Mouse (Mus musculus): ENCODE data around the gene Eml5. TPM values are rescaled to one million over a fixed set of nuclear protein-coding genes. Genes with fewer than 3 reads are reported as not detected.
A peak's percentile ranks its signal among the peaks of the same experiment; 100 is the strongest.

The Eml5 gene
- 12.5 and 15.7 TPM in 2 replicates for polyA plus RNA-seq (2014; fragmentation: Nextera tagmentation; extraction: Ambion mirVana)

DNA sequence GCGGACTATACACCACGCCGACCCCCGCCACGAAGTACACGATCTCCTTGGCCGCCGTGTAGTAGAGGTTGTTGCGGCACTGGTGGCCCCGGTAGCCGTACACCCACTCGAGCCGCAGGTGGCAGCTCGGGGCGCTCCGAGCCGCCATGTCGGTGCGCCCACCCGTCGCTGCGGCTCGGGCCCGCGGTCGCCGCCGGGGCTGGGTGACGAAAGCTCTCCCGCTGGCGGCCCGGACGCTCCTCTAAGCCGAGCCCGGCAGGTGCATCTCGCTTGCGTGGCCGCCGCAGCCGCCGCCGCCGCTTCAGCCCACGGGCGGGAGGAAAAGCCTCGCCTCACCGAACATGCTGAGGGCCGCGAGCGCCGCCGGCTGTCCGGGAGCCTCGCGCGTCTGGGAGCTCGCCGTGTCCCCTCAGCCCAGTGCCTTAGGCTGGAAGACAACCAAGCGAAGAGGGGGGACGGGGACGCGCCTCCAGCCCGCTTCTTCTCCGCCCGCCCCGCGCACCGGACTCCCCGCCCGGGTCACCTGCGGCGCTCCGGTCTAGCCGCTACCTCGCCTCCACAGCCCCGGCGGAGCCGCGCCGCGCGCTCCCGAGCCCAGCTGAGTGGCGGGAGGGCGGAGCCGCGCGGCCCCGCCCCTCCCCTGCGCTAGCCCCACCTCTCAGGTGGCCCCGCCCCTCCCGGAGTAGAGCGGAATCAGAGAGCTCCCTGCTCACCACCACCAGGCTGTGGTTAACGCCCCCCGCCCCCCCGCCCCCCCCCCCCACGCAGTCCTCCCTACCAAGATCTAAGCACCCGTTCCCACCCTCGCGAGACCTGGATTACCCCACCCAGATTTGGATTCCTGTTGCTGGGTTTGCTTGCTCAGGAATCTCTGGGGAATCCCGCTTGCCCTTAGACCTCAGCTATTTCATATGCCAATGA is at the start of gene Eml5:
Eml5 (minus strand) TSS at position 604 of the 921 bp plus-strand sequence.
- no peaks in the 10 kb centered on the region for H3K36me3 ChIP-seq (ENCODE audit: control insufficient read depth, insufficient read depth, low read length)
- no peaks in the 10 kb centered on the region for H3K9me3 ChIP-seq (ENCODE audit: control insufficient read depth, low read length)
- peaks cover 22% of the 10 kb centered on the region for H3K27me3 ChIP-seq (replicated peaks; ENCODE audit: control insufficient read depth, insufficient read depth, low read length)
- H3K27ac ChIP-seq (ENCODE audit: low read depth) = no peak within 1 kb of the TSS
- H3K9ac ChIP-seq (ENCODE audit: low read length) = peak within 1 kb of the TSS; percentile 43
- 2% methylated on average over 78 of the region's 101 CpGs for WGBS
- peak within 1 kb of the TSS; percentile 84 for H3K4me2 ChIP-seq (ENCODE audit: low read length)
- peak; percentile 89 for DNase-seq (ENCODE audit: low spot score)
- H3K4me3 ChIP-seq (ENCODE audit: low read depth, low read length) = peak within 1 kb of the TSS; percentile 69
- no peaks in the 10 kb centered on the region for H3K4me1 ChIP-seq (replicated peaks; ENCODE audit: control insufficient read depth, insufficient read depth, low read length)
- ATAC-seq (replicated peaks; ENCODE audit: low FRiP score, low TSS enrichment, low read depth) = peak; percentile 90

DNA sequence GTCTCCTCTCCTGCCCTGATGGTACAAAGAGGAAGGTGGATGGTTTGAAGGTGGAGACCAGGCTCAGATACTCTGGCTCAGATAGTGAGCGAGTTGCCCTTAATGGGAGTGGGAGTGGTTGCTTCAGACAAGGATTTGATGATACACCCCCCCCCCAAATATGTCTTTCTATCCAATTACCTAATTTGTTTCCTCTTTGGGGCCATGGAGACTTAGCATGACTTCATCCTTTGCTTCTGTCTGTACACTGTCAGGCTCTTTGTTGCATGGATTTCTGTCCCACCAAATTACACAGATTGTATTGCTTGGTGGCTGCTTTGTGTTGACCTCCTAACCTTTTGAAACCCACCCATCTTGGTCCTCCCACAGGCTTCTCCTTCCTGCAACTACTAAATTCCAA is 31.6 kb upstream of the Eml5 start:
- H3K36me3 ChIP-seq (ENCODE audit: control insufficient read depth, insufficient read depth, low read length) = no peaks in the 10 kb centered on the region
- H3K4me3 ChIP-seq (ENCODE audit: low read depth, low read length) = no peak overlapping the region
- no peaks in the 10 kb centered on the region for H3K27me3 ChIP-seq (replicated peaks; ENCODE audit: control insufficient read depth, insufficient read depth, low read length)
- H3K4me1 ChIP-seq (replicated peaks; ENCODE audit: control insufficient read depth, insufficient read depth, low read length) = no peaks in the 10 kb centered on the region
- no peak overlapping the region for H3K9ac ChIP-seq (ENCODE audit: low read length)
- no peak overlapping the region for H3K27ac ChIP-seq (ENCODE audit: low read depth)
- DNase-seq (ENCODE audit: low spot score) (no peak), ATAC-seq (replicated peaks; ENCODE audit: low FRiP score, low TSS enrichment, low read depth) (0 out of 2 replicates have a peak, but pooled peaks have one; percentile 36)
- no peak overlapping the region for H3K4me2 ChIP-seq (ENCODE audit: low read length)
- 74% methylated on average over 1 of the region's 1 CpGs for WGBS
- no peaks in the 10 kb centered on the region for H3K9me3 ChIP-seq (ENCODE audit: control insufficient read depth, low read length)

DNA sequence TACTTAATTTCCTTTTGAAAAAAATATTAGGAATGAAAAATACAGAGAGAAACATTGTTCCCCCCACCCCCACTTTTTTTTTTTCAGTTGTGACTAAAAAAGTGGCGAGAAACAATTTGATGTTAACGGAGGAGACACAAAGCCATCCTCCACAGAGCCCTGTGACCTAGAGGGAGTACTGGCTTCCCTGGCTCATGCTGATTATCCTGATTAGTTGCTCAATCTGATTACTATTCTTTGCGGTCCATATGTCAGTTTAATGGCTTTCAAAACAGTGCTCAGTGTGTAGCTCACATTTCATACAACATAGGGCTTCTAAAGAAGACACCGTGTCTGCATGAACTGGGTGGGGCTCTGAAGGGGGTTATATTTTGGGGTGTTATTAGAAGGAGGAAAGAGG is 31.2 kb upstream of the Eml5 start:
- Histone ChIP-seq H3K9ac (ENCODE audit: low read length) (no peak overlapping the region), H3K27ac (ENCODE audit: low read depth) (no peak overlapping the region), H3K4me3 (ENCODE audit: low read depth, low read length) (no peak overlapping the region), H3K9me3 (ENCODE audit: control insufficient read depth, low read length) (no peaks in the 10 kb centered on the region), H3K4me1 (replicated peaks; ENCODE audit: control insufficient read depth, insufficient read depth, low read length) (no peaks in the 10 kb centered on the region), H3K27me3 (replicated peaks; ENCODE audit: control insufficient read depth, insufficient read depth, low read length) (no peaks in the 10 kb centered on the region), H3K36me3 (ENCODE audit: control insufficient read depth, insufficient read depth, low read length) (no peaks in the 10 kb centered on the region), H3K4me2 (ENCODE audit: low read length) (no peak overlapping the region)
- ATAC-seq (replicated peaks; ENCODE audit: low FRiP score, low TSS enrichment, low read depth) (no peak), DNase-seq (ENCODE audit: low spot score) (no peak)
- WGBS = 85% methylated on average over 4 of the region's 4 CpGs

DNA sequence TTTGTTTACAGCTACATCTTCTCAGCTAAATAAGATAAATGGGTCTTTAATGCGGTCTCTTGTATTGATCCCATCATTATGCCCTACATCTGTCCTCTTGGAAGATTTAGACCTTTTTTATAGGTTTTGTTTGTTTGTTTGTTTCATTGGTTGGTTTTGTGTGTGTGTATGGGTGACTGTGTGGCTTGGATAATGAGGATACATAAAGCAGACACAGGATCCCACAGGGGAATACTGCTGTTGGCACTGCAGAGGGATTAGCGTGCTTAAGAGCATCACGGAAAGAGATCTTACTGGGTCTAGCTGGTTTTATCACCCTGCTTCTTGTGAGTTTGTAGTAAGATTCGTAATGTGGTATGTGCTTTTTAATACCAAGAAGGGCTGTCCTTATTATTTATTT is 29.9 kb upstream of the Eml5 start:
- H3K4me3 ChIP-seq (ENCODE audit: low read depth, low read length) = no peak overlapping the region
- 79% methylated on average over 4 of the region's 4 CpGs for WGBS
- H3K9me3 ChIP-seq (ENCODE audit: control insufficient read depth, low read length) = no peaks in the 10 kb centered on the region
- H3K4me1 ChIP-seq (replicated peaks; ENCODE audit: control insufficient read depth, insufficient read depth, low read length) = no peaks in the 10 kb centered on the region
- DNase-seq (ENCODE audit: low spot score) = no peak
- no peak overlapping the region for H3K4me2 ChIP-seq (ENCODE audit: low read length)
- H3K36me3 ChIP-seq (ENCODE audit: control insufficient read depth, insufficient read depth, low read length) = no peaks in the 10 kb centered on the region
- no peaks in the 10 kb centered on the region for H3K27me3 ChIP-seq (replicated peaks; ENCODE audit: control insufficient read depth, insufficient read depth, low read length)
- ATAC-seq (replicated peaks; ENCODE audit: low FRiP score, low TSS enrichment, low read depth) = no peak
- no peak overlapping the region for H3K27ac ChIP-seq (ENCODE audit: low read depth)
- no peak overlapping the region for H3K9ac ChIP-seq (ENCODE audit: low read length)

DNA sequence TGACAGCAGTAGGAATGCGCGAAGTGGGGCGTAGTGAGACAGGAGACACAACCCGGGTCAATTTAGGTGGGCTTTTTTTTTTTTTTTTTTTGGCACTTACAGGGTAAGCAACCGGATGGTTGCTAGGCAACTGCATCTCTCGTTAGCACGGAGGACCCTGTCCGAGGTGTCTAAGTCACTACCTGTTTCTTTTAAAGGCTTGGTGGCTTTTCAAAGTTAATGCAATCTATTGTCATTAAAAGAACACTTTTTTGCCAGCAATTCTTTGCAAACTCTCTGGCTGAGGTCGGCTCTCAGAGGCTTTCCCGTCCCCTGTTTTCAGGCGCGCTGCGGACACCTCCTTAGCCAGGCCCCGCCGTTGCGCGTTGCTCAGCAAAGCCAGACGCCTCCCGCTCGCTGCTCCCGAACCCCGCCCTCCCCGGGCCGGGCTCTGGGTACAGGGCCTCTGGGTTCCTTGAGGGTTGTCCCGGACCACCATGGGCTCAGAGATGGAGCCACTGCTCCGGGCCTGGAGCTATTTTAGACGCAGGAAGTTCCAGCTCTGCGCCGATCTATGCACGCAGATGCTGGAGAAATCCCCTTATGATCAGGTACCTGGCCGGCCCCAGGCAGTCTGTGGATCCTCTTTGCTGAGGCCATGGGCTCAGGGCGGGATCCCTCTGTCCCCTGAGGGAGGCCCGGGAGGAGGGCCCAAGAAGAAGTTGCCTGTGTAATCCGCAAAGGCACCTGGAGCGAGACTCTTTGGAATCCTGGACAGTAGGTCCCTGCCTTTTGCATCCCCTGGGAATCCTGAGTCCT is 19.1 kb upstream of the Eml5 start, which contains the start of gene Ttc8:
Ttc8 (plus strand) TSS at position 381 of the 798 bp plus-strand sequence.
- no peaks in the 10 kb centered on the region for H3K36me3 ChIP-seq (ENCODE audit: control insufficient read depth, insufficient read depth, low read length)
- peak within 1 kb of the TSS; percentile 73 for H3K9ac ChIP-seq (ENCODE audit: low read length)
- H3K9me3 ChIP-seq (ENCODE audit: control insufficient read depth, low read length) = no peaks in the 10 kb centered on the region
- H3K27ac ChIP-seq (ENCODE audit: low read depth) = peak within 1 kb of the TSS; percentile 47
- H3K4me2 ChIP-seq (ENCODE audit: low read length) = peak within 1 kb of the TSS; percentile 79
- no peaks in the 10 kb centered on the region for H3K27me3 ChIP-seq (replicated peaks; ENCODE audit: control insufficient read depth, insufficient read depth, low read length)
- under 1% methylated on average over 35 of the region's 35 CpGs for WGBS
- peak within 1 kb of the TSS; percentile 63 for H3K4me3 ChIP-seq (ENCODE audit: low read depth, low read length)
- ATAC-seq (replicated peaks; ENCODE audit: low FRiP score, low TSS enrichment, low read depth) (peak; percentile 99), DNase-seq (ENCODE audit: low spot score) (peak; percentile 98)
- 0 out of 2 replicates have a peak, but pooled peaks cover 6% of the 10 kb centered on the region for H3K4me1 ChIP-seq (replicated peaks; ENCODE audit: control insufficient read depth, insufficient read depth, low read length)

DNA sequence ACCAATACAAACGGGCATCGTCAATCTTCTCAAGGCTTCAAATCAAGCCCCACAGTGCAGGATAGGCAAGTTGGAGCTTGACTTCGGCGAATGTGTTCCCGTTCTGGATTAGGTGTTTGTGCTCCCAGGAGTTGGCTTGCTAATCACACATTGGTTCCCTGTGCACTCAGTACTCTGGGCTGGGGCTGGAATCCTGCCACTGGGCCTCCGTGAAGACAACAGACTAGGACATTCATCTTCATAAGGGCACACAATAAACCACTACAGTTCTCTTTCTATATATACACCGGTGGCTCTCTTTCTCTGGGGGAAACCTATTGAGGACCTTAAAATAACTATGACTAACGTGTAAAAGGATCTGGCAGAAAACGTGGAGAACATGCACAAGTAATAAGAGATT is 8.8 kb upstream of the Eml5 start:
- WGBS = 68% methylated on average over 9 of the region's 9 CpGs
- Histone ChIP-seq H3K27me3 (replicated peaks; ENCODE audit: control insufficient read depth, insufficient read depth, low read length) (no peaks in the 10 kb centered on the region), H3K9me3 (ENCODE audit: control insufficient read depth, low read length) (no peaks in the 10 kb centered on the region), H3K9ac (ENCODE audit: low read length) (no peak overlapping the region), H3K4me2 (ENCODE audit: low read length) (no peak overlapping the region), H3K4me3 (ENCODE audit: low read depth, low read length) (no peak overlapping the region), H3K36me3 (ENCODE audit: control insufficient read depth, insufficient read depth, low read length) (no peaks in the 10 kb centered on the region), H3K4me1 (replicated peaks; ENCODE audit: control insufficient read depth, insufficient read depth, low read length) (no peaks in the 10 kb centered on the region), H3K27ac (ENCODE audit: low read depth) (no peak overlapping the region)
- ATAC-seq (replicated peaks; ENCODE audit: low FRiP score, low TSS enrichment, low read depth) (no peak), DNase-seq (ENCODE audit: low spot score) (no peak)

DNA sequence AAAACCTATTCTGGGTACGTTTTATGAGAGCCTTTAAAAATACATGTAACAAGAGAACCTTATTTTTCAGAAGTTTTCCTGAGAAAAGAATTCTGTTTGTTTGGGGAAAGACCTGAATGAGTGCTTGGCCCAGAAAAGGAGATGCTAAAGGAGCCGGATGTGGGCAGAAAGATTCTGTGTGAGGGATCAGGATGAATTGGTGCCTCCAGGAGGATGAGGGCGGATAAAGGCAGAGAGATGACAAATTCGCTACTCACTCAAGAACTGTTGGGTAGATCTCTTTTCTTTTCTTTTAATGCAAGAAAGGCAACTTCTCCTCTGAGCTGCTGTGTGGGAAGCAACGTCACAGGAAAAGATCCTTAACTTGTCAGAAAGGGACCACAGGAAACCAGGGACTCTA is 4.2 kb upstream of the Eml5 start:
- 75% methylated on average over 5 of the region's 5 CpGs for WGBS
- Histone ChIP-seq H3K9me3 (ENCODE audit: control insufficient read depth, low read length) (no peaks in the 10 kb centered on the region), H3K4me3 (ENCODE audit: low read depth, low read length) (no peak overlapping the region), H3K27ac (ENCODE audit: low read depth) (no peak overlapping the region), H3K27me3 (replicated peaks; ENCODE audit: control insufficient read depth, insufficient read depth, low read length) (peaks cover 5% of the 10 kb centered on the region; the same call in 1 of the 2 replicates), H3K4me2 (ENCODE audit: low read length) (no peak overlapping the region), H3K9ac (ENCODE audit: low read length) (no peak overlapping the region), H3K36me3 (ENCODE audit: control insufficient read depth, insufficient read depth, low read length) (no peaks in the 10 kb centered on the region), H3K4me1 (replicated peaks; ENCODE audit: control insufficient read depth, insufficient read depth, low read length) (no peaks in the 10 kb centered on the region)
- DNase-seq (ENCODE audit: low spot score) = no peak
- ATAC-seq (replicated peaks; ENCODE audit: low FRiP score, low TSS enrichment, low read depth) = no peak

DNA sequence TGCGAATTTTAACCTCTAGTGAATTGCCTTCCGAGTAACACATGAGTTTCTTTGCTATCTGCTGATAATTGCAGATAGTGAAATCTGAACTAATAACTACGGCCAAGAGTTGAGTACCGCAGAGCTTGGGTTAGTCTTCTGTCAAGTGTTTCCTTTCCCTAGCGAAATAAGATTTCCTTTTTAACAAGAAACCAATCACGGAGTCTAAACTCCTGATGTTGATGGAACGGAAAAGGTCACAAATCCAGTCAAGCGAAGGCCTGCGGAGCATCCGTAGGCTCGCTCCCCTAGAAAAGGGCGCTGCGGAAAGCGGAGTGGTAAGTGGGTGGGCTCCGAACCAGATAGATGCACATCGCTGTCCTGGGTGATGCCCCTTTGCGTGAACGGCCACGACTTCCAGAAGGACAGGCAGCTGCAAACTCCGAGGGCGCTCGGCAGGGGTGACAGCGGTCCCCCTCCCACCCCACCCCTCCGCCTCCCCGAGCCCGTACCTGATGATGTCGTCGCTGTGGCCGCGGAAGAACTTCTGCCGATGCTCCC is 873 bp downstream of the Eml5 start:
- Histone ChIP-seq H3K9ac (ENCODE audit: low read length) (peak overlapping the region; percentile 43), H3K36me3 (ENCODE audit: control insufficient read depth, insufficient read depth, low read length) (no peaks in the 10 kb centered on the region), H3K4me1 (replicated peaks; ENCODE audit: control insufficient read depth, insufficient read depth, low read length) (no peaks in the 10 kb centered on the region), H3K27me3 (replicated peaks; ENCODE audit: control insufficient read depth, insufficient read depth, low read length) (peaks cover 22% of the 10 kb centered on the region), H3K9me3 (ENCODE audit: control insufficient read depth, low read length) (no peaks in the 10 kb centered on the region), H3K4me3 (ENCODE audit: low read depth, low read length) (peak overlapping the region; percentile 69), H3K4me2 (ENCODE audit: low read length) (peak overlapping the region; percentile 84), H3K27ac (ENCODE audit: low read depth) (no peak overlapping the region)
- WGBS = 3% methylated on average over 31 of the region's 31 CpGs
- peak; percentile 80 for DNase-seq (ENCODE audit: low spot score)
- ATAC-seq (replicated peaks; ENCODE audit: low FRiP score, low TSS enrichment, low read depth) = no peak; the same call in 1 of the 2 replicates
